Mouse (Mus musculus): ENCODE results near the gene Fibp.

GRCm38 (mm10) chr19:5418750-5419466 lies 41.5 kb upstream of the Fibp start:
- TF ChIP-seq POLR2A (IDR thresholded peaks at IDR 0.05; ENCODE audit: borderline replicate concordance, control insufficient read depth, low read depth, low read length) (no peak), CTCF (IDR thresholded peaks at IDR 0.05; ENCODE audit: control insufficient read depth, insufficient read depth, low read length) (no peak)

Measured in bone marrow, adult 2 months (tissue).